Mouse (Mus musculus): ENCODE data around the gene Eif5. TPM values are rescaled to one million over a fixed set of nuclear protein-coding genes. Genes with fewer than 3 reads are reported as not detected.
"Not testable (repeated sequence)": the region's sequence is repeated elsewhere in the genome, so short reads cannot be mapped to it uniquely, and the experiment has no call there.

Gene Eif5
- polyA plus RNA-seq, 1 experiment from 2014 or later, result 486 TPM

DNA sequence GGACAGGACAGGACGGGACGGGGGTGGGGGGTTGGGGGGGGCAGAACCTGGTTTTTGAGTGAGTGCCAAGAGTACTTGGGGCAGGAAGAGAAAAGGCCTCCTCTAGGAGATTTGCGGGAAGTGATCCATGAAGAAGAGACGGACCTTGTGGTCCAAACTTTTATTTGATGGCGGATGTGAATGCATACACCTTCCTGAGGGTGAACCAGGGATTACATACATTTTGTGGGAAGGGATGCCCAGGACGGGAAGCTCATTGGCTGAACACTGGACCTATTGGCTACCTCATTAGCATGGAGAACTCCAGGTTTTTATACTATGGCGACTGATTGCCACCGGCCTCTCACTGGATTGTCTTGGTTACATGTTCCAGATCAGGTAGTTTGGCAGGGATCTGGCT lies 14.5 kb downstream of the Eif5 start:
- Histone ChIP-seq H3K27ac (ENCODE audit: low read depth, low read length) (no peak overlapping the region), H3K4me3 (ENCODE audit: low read length) (no peak overlapping the region), H3K4me2 (ENCODE audit: low read length) (no peak overlapping the region), H3K9ac (ENCODE audit: low read depth, low read length) (no peak overlapping the region), H3K36me3 (ENCODE audit: control insufficient read depth, insufficient read depth, low read length) (peaks cover 3% of the 10 kb centered on the region), H3K27me3 (replicated peaks; ENCODE audit: control insufficient read depth, insufficient read depth, low read length) (no peaks in the 10 kb centered on the region), H3K9me3 (ENCODE audit: control insufficient read depth, low read length) (no peaks in the 10 kb centered on the region), H3K4me1 (ENCODE audit: control insufficient read depth, insufficient read depth, low read depth, low read length) (no peaks in the 10 kb centered on the region)
- WGBS, result 74% methylated on average over 8 of the region's 8 CpGs
- ATAC-seq, result no peak

DNA sequence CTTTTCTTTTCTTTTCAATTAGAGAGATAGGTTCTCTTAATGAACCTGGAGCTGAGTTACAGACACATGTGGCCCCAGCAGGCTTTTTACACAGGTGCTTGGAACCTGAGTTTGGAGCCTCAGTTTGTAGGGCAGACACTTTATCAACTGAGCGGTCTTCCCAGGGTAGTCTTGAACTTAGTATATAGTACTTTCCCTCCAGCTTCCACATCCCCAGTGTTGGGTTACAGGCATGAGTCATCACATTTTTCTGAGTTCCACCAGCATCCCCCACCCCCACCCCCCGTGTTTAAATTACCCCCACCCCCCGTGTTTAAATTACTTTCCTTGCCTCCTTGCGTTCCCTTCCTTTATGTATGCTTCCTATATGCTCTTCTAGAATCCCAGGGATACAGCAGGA lies 17.5 kb downstream of the Eif5 start:
- Histone ChIP-seq H3K27ac (ENCODE audit: low read depth, low read length) (no peak overlapping the region), H3K4me2 (ENCODE audit: low read length) (no peak overlapping the region), H3K4me3 (ENCODE audit: low read length) (no peak overlapping the region), H3K36me3 (ENCODE audit: control insufficient read depth, insufficient read depth, low read length) (no peaks in the 10 kb centered on the region), H3K4me1 (ENCODE audit: control insufficient read depth, insufficient read depth, low read depth, low read length) (no peaks in the 10 kb centered on the region), H3K27me3 (replicated peaks; ENCODE audit: control insufficient read depth, insufficient read depth, low read length) (no peaks in the 10 kb centered on the region), H3K9ac (ENCODE audit: low read depth, low read length) (no peak overlapping the region), H3K9me3 (ENCODE audit: control insufficient read depth, low read length) (no peaks in the 10 kb centered on the region)
- 83% methylated on average over 4 of the region's 4 CpGs for WGBS
- no peak for ATAC-seq

DNA sequence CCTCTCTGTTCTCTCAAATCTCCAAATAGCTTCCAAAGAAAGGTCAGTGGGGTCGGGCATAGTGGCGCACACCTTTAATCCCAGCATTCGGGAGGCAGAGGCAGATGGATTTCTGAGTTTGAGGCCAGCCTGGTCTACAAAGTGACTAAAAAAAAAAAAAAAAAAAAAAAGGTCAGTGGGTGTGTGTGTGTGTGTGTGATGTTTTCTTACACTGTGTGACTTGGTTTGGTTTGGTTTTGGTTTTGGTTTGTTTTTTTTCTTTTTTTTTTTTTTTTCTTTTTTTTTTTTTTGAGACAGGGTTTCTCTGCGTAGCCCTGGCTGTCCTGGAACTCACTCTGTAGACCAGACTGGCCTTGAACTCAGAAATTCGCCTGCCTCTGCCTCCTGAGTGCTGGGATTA lies 18.1 kb downstream of the Eif5 start:
- H3K4me1 ChIP-seq (ENCODE audit: control insufficient read depth, insufficient read depth, low read depth, low read length); H3K36me3 ChIP-seq (ENCODE audit: control insufficient read depth, insufficient read depth, low read length); H3K9me3 ChIP-seq (ENCODE audit: control insufficient read depth, low read length); H3K9ac ChIP-seq (ENCODE audit: low read depth, low read length); H3K27me3 ChIP-seq (replicated peaks; ENCODE audit: control insufficient read depth, insufficient read depth, low read length); H3K27ac ChIP-seq (ENCODE audit: low read depth, low read length); H3K4me2 ChIP-seq (ENCODE audit: low read length); ATAC-seq; H3K4me3 ChIP-seq (ENCODE audit: low read length): not testable (repeated sequence)
- 77% methylated on average over 5 of the region's 5 CpGs for WGBS

DNA sequence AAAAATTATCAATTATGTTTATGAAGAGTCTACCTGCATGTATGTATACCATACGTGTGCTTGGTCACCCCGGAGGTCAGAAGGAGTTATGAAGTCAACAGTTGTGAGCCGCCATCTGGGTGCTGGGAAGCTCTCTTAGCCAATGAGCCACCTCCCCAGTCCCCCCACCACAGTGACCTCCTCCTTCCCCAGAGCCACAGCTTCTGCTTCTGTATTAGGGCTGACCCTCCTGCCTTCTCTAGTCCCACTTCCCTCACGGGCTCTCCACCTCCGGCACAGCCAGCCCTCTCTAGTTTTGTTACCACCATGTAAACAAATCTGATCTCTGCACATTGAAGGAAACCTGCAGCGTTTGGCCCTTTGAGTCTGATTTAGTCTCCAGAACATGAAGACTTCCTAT lies 19.7 kb downstream of the Eif5 start:
- ATAC-seq, result no peak
- Histone ChIP-seq H3K9me3 (ENCODE audit: control insufficient read depth, low read length) (no peaks in the 10 kb centered on the region), H3K4me3 (ENCODE audit: low read length) (no peak overlapping the region), H3K4me2 (ENCODE audit: low read length) (no peak overlapping the region), H3K36me3 (ENCODE audit: control insufficient read depth, insufficient read depth, low read length) (no peaks in the 10 kb centered on the region), H3K9ac (ENCODE audit: low read depth, low read length) (no peak overlapping the region), H3K27ac (ENCODE audit: low read depth, low read length) (no peak overlapping the region), H3K27me3 (replicated peaks; ENCODE audit: control insufficient read depth, insufficient read depth, low read length) (no peaks in the 10 kb centered on the region), H3K4me1 (ENCODE audit: control insufficient read depth, insufficient read depth, low read depth, low read length) (no peaks in the 10 kb centered on the region)
- 69% methylated on average over 6 of the region's 6 CpGs for WGBS

DNA sequence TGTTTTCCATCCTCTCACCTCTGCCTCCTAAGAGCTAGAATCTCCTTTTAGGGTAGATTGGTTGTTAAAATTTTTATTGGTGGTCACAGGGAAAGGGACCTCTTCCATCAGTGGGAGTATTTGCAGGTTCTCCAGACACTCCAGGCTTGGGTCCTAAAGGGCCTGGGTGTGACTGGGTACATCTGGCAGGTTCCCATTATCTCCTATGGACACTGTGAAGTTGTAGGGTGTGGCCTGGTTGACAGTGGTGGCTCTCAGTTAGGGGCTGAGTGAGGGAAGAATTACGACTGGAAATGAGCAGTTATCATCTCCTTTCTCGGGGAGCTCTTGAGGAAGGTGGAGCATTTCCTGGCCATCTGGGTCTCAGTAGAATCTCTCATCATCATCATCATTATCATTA lies 20.8 kb downstream of the Eif5 start:
- Histone ChIP-seq H3K4me3 (ENCODE audit: low read length) (no peak overlapping the region), H3K27ac (ENCODE audit: low read depth, low read length) (no peak overlapping the region), H3K4me1 (ENCODE audit: control insufficient read depth, insufficient read depth, low read depth, low read length) (no peaks in the 10 kb centered on the region), H3K9me3 (ENCODE audit: control insufficient read depth, low read length) (no peaks in the 10 kb centered on the region), H3K9ac (ENCODE audit: low read depth, low read length) (no peak overlapping the region), H3K36me3 (ENCODE audit: control insufficient read depth, insufficient read depth, low read length) (no peaks in the 10 kb centered on the region), H3K27me3 (replicated peaks; ENCODE audit: control insufficient read depth, insufficient read depth, low read length) (no peaks in the 10 kb centered on the region), H3K4me2 (ENCODE audit: low read length) (no peak overlapping the region)
- no peak for ATAC-seq
- WGBS, result 64% methylated on average over 2 of the region's 2 CpGs

DNA sequence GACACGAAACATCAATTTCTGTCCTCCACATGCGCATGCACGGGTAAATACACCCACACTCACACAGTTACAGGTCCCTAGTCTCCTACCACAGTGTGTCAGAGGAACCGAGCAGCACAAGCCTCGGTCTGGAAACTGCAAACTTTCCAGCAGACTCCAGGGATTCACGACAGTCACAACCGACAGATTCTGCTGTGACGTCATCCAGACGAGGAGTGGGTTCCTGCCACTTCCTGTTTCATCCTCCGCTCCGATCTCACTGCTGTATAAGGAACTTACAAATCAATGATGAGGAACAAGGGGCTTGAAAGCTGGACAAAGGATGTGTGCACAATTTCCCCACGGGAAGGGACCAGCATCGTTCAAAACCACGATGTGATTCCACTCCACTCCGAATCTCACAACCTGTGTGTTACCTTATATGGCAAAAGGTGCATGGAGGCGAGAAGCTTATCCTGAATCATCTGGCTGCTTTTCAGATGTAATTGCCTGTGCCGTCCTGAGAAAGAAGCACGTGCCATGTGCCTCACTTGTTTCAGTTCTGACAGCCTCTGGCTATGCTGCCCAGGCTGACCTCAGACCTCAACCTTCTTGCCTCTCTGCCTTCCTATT lies 21.9 kb downstream of the Eif5 start:
- H3K4me3 ChIP-seq (ENCODE audit: low read length), result peak overlapping the region; percentile 22
- no peaks in the 10 kb centered on the region for H3K4me1 ChIP-seq (ENCODE audit: control insufficient read depth, insufficient read depth, low read depth, low read length)
- H3K36me3 ChIP-seq (ENCODE audit: control insufficient read depth, insufficient read depth, low read length), result no peaks in the 10 kb centered on the region
- peak overlapping the region; percentile 61 for H3K27ac ChIP-seq (ENCODE audit: low read depth, low read length)
- H3K9ac ChIP-seq (ENCODE audit: low read depth, low read length), result peak overlapping the region; percentile 31; the same call in 1 of the 2 replicates
- H3K9me3 ChIP-seq (ENCODE audit: control insufficient read depth, low read length), result no peaks in the 10 kb centered on the region
- H3K4me2 ChIP-seq (ENCODE audit: low read length), result peak overlapping the region; percentile 45
- peak; percentile 48 for ATAC-seq
- H3K27me3 ChIP-seq (replicated peaks; ENCODE audit: control insufficient read depth, insufficient read depth, low read length), result no peaks in the 10 kb centered on the region
- 60% methylated on average over 18 of the region's 18 CpGs for WGBS

DNA sequence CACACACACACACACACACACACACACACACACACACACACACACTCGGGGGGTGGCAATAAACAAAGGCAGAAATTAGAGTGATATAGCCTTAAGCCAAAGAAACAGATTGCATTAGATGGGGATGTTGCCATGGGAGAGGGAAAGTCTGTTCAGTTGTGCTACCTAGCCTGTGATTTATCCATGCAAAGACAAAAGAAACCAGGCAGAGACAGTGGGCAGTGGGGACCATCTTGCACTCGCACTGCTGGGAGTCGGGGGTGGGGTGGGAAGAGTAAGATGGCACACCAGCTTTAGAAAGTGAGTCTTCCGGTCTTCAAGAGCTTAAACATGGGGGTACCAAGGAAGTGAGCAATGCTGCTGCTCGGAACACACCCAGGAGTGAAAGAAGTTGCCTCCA lies 22.5 kb downstream of the Eif5 start:
- 0 out of 2 replicates have a peak, but pooled peaks have one; percentile 14 for ATAC-seq
- Histone ChIP-seq H3K9ac (ENCODE audit: low read depth, low read length) (no peak overlapping the region), H3K4me3 (ENCODE audit: low read length) (no peak overlapping the region), H3K27me3 (replicated peaks; ENCODE audit: control insufficient read depth, insufficient read depth, low read length) (no peaks in the 10 kb centered on the region), H3K9me3 (ENCODE audit: control insufficient read depth, low read length) (no peaks in the 10 kb centered on the region), H3K36me3 (ENCODE audit: control insufficient read depth, insufficient read depth, low read length) (no peaks in the 10 kb centered on the region), H3K27ac (ENCODE audit: low read depth, low read length) (no peak overlapping the region; the same call in 1 of the 2 replicates), H3K4me1 (ENCODE audit: control insufficient read depth, insufficient read depth, low read depth, low read length) (no peaks in the 10 kb centered on the region), H3K4me2 (ENCODE audit: low read length) (peak overlapping the region; percentile 45)
- WGBS, result 58% methylated on average over 5 of the region's 5 CpGs

DNA sequence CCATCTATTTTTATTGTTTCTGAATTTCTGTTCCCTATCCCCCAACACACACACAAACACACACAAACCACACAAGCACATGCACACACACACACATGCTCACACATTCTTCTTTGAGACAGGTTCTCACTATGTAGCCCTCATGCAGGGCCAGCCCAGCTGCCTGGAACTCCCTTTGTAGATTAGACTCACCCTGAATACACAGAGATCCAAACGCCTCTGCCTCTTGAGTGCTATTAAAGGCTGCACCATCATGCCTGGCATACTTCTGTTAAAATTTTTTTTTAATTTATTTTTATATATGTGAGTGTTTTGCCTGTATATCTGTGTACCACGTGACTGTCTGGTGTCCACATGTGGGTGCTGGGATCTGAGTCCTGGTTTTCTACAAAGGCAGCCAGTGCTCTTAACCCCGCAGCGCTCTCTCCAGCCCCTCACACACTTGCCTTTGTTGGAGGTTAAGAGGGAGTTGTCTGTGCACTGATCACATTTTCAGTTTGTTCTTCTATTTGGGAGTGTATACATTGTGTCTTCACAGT lies 24.5 kb downstream of the Eif5 start:
- Histone ChIP-seq H3K9me3 (ENCODE audit: control insufficient read depth, low read length) (no peaks in the 10 kb centered on the region), H3K9ac (ENCODE audit: low read depth, low read length) (no peak overlapping the region), H3K4me3 (ENCODE audit: low read length) (no peak overlapping the region), H3K27me3 (replicated peaks; ENCODE audit: control insufficient read depth, insufficient read depth, low read length) (no peaks in the 10 kb centered on the region), H3K4me1 (ENCODE audit: control insufficient read depth, insufficient read depth, low read depth, low read length) (no peaks in the 10 kb centered on the region), H3K4me2 (ENCODE audit: low read length) (no peak overlapping the region), H3K36me3 (ENCODE audit: control insufficient read depth, insufficient read depth, low read length) (no peaks in the 10 kb centered on the region), H3K27ac (ENCODE audit: low read depth, low read length) (no peak overlapping the region)
- WGBS, result 54% methylated on average over 4 of the region's 4 CpGs
- ATAC-seq, result no peak

DNA sequence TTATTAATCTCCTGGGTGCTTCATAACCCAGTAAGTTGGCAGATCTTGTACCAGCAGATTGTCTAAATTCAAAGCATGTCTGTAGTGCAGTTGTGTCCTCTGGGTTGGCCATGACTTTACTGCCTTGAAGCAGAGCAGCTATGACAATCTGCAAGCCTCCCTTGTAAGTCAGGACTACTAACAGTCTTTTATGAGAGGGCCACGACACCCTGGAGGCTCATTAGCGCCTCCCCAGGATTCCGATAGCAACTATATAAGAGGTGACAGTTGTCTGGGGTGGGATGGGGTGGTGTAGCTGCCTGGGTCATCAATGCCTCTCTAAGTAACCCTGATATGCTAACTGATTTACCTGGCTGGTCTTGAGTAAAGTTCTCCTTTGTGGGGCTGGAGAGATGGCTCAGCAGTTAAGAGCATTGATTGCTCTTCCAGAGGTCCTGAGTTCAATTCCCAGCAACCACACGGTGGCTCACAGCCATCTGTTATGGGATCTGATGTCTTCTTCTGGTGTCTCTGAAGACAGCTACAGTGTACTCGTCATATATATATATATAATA lies 25.3 kb downstream of the Eif5 start:
- ATAC-seq, result no peak
- Histone ChIP-seq H3K9ac (ENCODE audit: low read depth, low read length) (no peak overlapping the region), H3K4me2 (ENCODE audit: low read length) (no peak overlapping the region), H3K27me3 (replicated peaks; ENCODE audit: control insufficient read depth, insufficient read depth, low read length) (no peaks in the 10 kb centered on the region), H3K9me3 (ENCODE audit: control insufficient read depth, low read length) (no peaks in the 10 kb centered on the region), H3K27ac (ENCODE audit: low read depth, low read length) (no peak overlapping the region), H3K4me1 (ENCODE audit: control insufficient read depth, insufficient read depth, low read depth, low read length) (no peaks in the 10 kb centered on the region), H3K4me3 (ENCODE audit: low read length) (no peak overlapping the region), H3K36me3 (ENCODE audit: control insufficient read depth, insufficient read depth, low read length) (no peaks in the 10 kb centered on the region)
- 43% methylated on average over 5 of the region's 5 CpGs for WGBS
